Mouse (Mus musculus): ENCODE data around the gene Smarcd1.

Gene Smarcd1

DNA sequence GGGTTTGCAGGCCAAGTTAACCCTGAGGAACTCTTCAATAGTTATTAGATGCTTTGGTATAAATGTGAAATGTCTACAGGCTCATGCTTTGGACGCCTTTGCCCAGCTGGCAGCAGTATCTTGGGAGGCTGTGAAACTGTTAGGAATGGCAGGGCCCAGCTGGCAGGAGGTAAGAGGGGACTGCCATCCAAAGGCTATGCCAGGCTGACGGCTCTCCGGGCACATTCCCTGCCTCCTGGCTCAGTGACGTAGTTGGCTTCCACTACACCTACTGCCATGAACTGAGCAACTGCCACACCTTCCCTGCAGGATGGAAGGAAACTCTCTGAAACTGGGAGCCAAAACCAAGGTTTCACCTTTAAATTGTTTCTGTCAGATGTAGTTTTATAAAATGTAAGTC is 38.3 kb downstream of the Smarcd1 start:
- no peak for DNase-seq

DNA sequence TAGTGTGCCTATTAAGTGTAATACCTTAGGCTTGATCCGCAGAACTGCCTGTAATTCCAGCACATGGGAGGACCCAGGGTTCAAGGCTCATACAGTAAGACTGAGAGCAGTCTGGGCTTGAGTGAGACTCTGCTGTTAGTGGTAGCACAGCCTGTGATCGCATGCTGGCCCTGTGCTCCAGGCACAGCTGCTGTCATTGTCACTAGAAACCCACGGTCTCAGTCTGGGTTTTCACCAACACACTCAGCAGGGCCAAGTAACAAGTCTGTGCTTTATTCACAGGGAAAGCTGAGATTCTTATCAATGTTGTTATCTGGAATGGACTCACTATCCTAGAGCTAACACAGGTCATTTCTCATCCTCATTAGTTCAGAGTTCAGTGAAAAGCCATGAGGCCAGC is 52.3 kb downstream of the Smarcd1 start:
- DNase-seq: no peak
